Mouse (Mus musculus): ENCODE results near the gene Anks1b. TPM values are rescaled to one million over a fixed set of nuclear protein-coding genes. Genes with fewer than 3 reads are reported as not detected.

The Anks1b gene
- total and polyA plus RNA-seq, 3 experiments, result not detected

- no peaks in the 10 kb centered on the region for H3K27me3 ChIP-seq (ENCODE audit: control insufficient read depth in 1 of 2, insufficient read depth in 2 of 2, low read length in 2 of 2)
- H3K4me1 ChIP-seq (ENCODE audit: control insufficient read depth in 1 of 2, insufficient read depth in 2 of 2, low read length in 2 of 2), result no peaks in the 10 kb centered on the region
- H3K4me3 ChIP-seq (ENCODE audit: control insufficient read depth in 1 of 2, insufficient read depth in 1 of 2, low read depth in 2 of 2, low read length in 2 of 2), result no peak overlapping the region
- no peak for TF ChIP-seq TBP (IDR thresholded peaks at IDR 0.05; ENCODE audit: low read depth, low read length)
- TF ChIP-seq CHD1 (IDR thresholded peaks at IDR 0.05; ENCODE audit: low read depth, low read length), result no peak
- TF ChIP-seq MAZ (IDR thresholded peaks at IDR 0.05; ENCODE audit: low read depth, low read length), result no peak
- TF ChIP-seq MAFK (IDR thresholded peaks at IDR 0.05; ENCODE audit: borderline replicate concordance, low read depth, low read length), result no peak
- TF ChIP-seq CTCF (IDR thresholded peaks at IDR 0.05 in 2 of 3, conservative IDR thresholded peaks at IDR 0.05 in 1 of 3; ENCODE audit: control insufficient read depth in 1 of 3, insufficient read depth in 1 of 3, low read depth in 2 of 3, low read length in 3 of 3, poor library complexity in 1 of 3, severe bottlenecking in 1 of 3), result no peak
- no peak for TF ChIP-seq JUND (IDR thresholded peaks at IDR 0.05; ENCODE audit: low read depth, low read length)
- TF ChIP-seq GATA1 (IDR thresholded peaks at IDR 0.05; ENCODE audit: low read depth, low read length), result no peak
- no peak for TF ChIP-seq SIN3A (IDR thresholded peaks at IDR 0.05; ENCODE audit: low read length)
- no peak for TF ChIP-seq TAL1 (IDR thresholded peaks at IDR 0.05; ENCODE audit: low read length)
- no peak for TF ChIP-seq ETS1 (IDR thresholded peaks at IDR 0.05; ENCODE audit: low read depth, low read length)
- no peak for TF ChIP-seq ELF1 (IDR thresholded peaks at IDR 0.05; ENCODE audit: low read depth, low read length)
- TF ChIP-seq MYB (IDR thresholded peaks at IDR 0.05; ENCODE audit: low read depth, low read length), result no peak
- TF ChIP-seq MXI1 (IDR thresholded peaks at IDR 0.05; ENCODE audit: low read depth, low read length), result no peak
- no peak for TF ChIP-seq NRF1 (IDR thresholded peaks at IDR 0.05; ENCODE audit: insufficient read depth, low read depth, low read length, poor library complexity, severe bottlenecking)
- no peak for TF ChIP-seq TCF12 (IDR thresholded peaks at IDR 0.05; ENCODE audit: low read depth, low read length)
- no peak for TF ChIP-seq ZMIZ1 (IDR thresholded peaks at IDR 0.05; ENCODE audit: low read depth, low read length)
- TF ChIP-seq MYC (IDR thresholded peaks at IDR 0.05; ENCODE audit: low read depth, low read length), result no peak
- no peak for TF ChIP-seq ZC3H11A (IDR thresholded peaks at IDR 0.05; ENCODE audit: low read depth, low read length)
- no peak for TF ChIP-seq E2F4 (IDR thresholded peaks at IDR 0.05; ENCODE audit: borderline replicate concordance, low read depth, low read length)
- H3K79me2 ChIP-seq (ENCODE audit: control insufficient read depth, insufficient read depth, low read length, poor library complexity), result no peaks in the 10 kb centered on the region
- no peak for DNase-seq (ENCODE audit: low read depth, low spot score)
- no peaks in the 10 kb centered on the region for H3K9me3 ChIP-seq (replicated peaks; ENCODE audit: insufficient read depth, low read length)
- H3K9ac ChIP-seq (ENCODE audit: control insufficient read depth, low read depth, low read length, poor library complexity, severe bottlenecking), result no peak overlapping the region
- no peaks in the 10 kb centered on the region for H3K36me3 ChIP-seq (ENCODE audit: control insufficient read depth in 1 of 2, insufficient read depth in 2 of 2, low read length in 2 of 2)
- H3K27ac ChIP-seq (ENCODE audit: control insufficient read depth, low read depth, low read length), result no peak overlapping the region
Measured at GRCm38 (mm10) chr10:90830268-90830585, 956.9 kb downstream of the Anks1b start.

- H3K27ac ChIP-seq (ENCODE audit: control insufficient read depth, low read depth, low read length), result no peak overlapping the region
- H3K4me3 ChIP-seq (ENCODE audit: control insufficient read depth in 1 of 2, insufficient read depth in 1 of 2, low read depth in 2 of 2, low read length in 2 of 2), result no peak overlapping the region
- no peaks in the 10 kb centered on the region for H3K27me3 ChIP-seq (ENCODE audit: control insufficient read depth in 1 of 2, insufficient read depth in 2 of 2, low read length in 2 of 2)
- TF ChIP-seq TCF12 (IDR thresholded peaks at IDR 0.05; ENCODE audit: low read depth, low read length), result no peak
- no peak for TF ChIP-seq UBTF (IDR thresholded peaks at IDR 0.05; ENCODE audit: borderline replicate concordance, insufficient read depth, low read depth, low read length)
- no peak for TF ChIP-seq EP300 (IDR thresholded peaks at IDR 0.05; ENCODE audit: low read depth in 1 of 2, low read length in 2 of 2)
- TF ChIP-seq SIN3A (IDR thresholded peaks at IDR 0.05; ENCODE audit: low read length), result no peak
- TF ChIP-seq MYC (IDR thresholded peaks at IDR 0.05; ENCODE audit: low read depth, low read length), result no peak
- TF ChIP-seq ZMIZ1 (IDR thresholded peaks at IDR 0.05; ENCODE audit: low read depth, low read length), result no peak
- no peak for TF ChIP-seq MXI1 (IDR thresholded peaks at IDR 0.05; ENCODE audit: low read depth, low read length)
- no peak for DNase-seq (ENCODE audit: low read depth, low spot score)
- no peak overlapping the region for H3K9ac ChIP-seq (ENCODE audit: control insufficient read depth, low read depth, low read length, poor library complexity, severe bottlenecking)
- H3K79me2 ChIP-seq (ENCODE audit: control insufficient read depth, insufficient read depth, low read length, poor library complexity), result no peaks in the 10 kb centered on the region
- H3K4me1 ChIP-seq (ENCODE audit: control insufficient read depth in 1 of 2, insufficient read depth in 2 of 2, low read length in 2 of 2), result no peaks in the 10 kb centered on the region
- no peaks in the 10 kb centered on the region for H3K36me3 ChIP-seq (ENCODE audit: control insufficient read depth in 1 of 2, insufficient read depth in 2 of 2, low read length in 2 of 2)
- H3K9me3 ChIP-seq (replicated peaks; ENCODE audit: insufficient read depth, low read length), result no peaks in the 10 kb centered on the region
Measured at GRCm38 (mm10) chr10:90830591-90831287, 957.4 kb downstream of the Anks1b start.
